Mouse (Mus musculus) testis, adult 2 months (tissue): ENCODE measurements around the gene Hsd11b1. TPM values are rescaled to one million over a fixed set of nuclear protein-coding genes. Genes with fewer than 3 reads are reported as not detected.

Experiments
- H3K27ac ChIP-seq: fragments of 200-500 bp; 2 replicates; pipeline ENCODE4 v1.5.1; 2012; ENCODE audit warnings: low read depth, low read length; ENCODE audit not compliant: control insufficient read depth, insufficient read depth
- H3K27me3 ChIP-seq: fragments of 200-500 bp; 2 replicates; pipeline ENCODE4 v1.6.1; 2012; ENCODE audit warnings: mild to moderate bottlenecking, low read length, moderate library complexity; ENCODE audit not compliant: control insufficient read depth, insufficient read depth
- H3K36me3 ChIP-seq: fragments of 200-500 bp; 2 replicates; pipeline ENCODE4 v1.6.1; 2012; ENCODE audit warnings: mild to moderate bottlenecking, low read length; ENCODE audit not compliant: control insufficient read depth, insufficient read depth
- H3K4me1 ChIP-seq: fragments of 200-500 bp; 2 replicates; pipeline ENCODE4 v1.6.1; 2012; ENCODE audit warnings: low read length; ENCODE audit not compliant: control insufficient read depth, insufficient read depth
- H3K4me3 ChIP-seq: fragments of 200-500 bp; 2 replicates; pipeline ENCODE4 v1.5.1; 2012; ENCODE audit warnings: low read depth, mild to moderate bottlenecking, low read length, moderate library complexity, mixed read lengths; ENCODE audit not compliant: control insufficient read depth
- CTCF ChIP-seq: fragments of 200-500 bp; IDR thresholded peaks from 2 replicates; pipeline ENCODE4 v1.5.1; 2012; ENCODE audit warnings: low read depth, mild to moderate bottlenecking, inconsistent platforms, low read length, moderate library complexity; ENCODE audit not compliant: control insufficient read depth, insufficient read depth, insufficient replicate concordance
- POLR2A ChIP-seq: fragments of 200-500 bp; IDR thresholded peaks from 2 replicates; pipeline ENCODE4 v1.6.1; 2012; ENCODE audit warnings: low read depth, mild to moderate bottlenecking, inconsistent platforms, low read length, moderate library complexity; ENCODE audit not compliant: control insufficient read depth
- polyA plus RNA-seq: library from polyadenylated mRNA; depleted of rRNA; stranded (reverse); fragments of >200 nt; gene quantifications from 2 replicates; pipeline ENCODE4 v1.2.3, GENCODE M21; 2012

The Hsd11b1 gene
- polyA plus RNA-seq, 1 experiment = 0.67 TPM

- no peaks in the 10 kb centered on the region for H3K27me3 ChIP-seq
- no peaks in the 10 kb centered on the region for H3K36me3 ChIP-seq
- no peak overlapping the region for H3K4me3 ChIP-seq
- H3K4me1 ChIP-seq = no peaks in the 10 kb centered on the region
- H3K27ac ChIP-seq = no peak overlapping the region
- TF ChIP-seq POLR2A (no peak), CTCF (no peak)
Observed at GRCm38 (mm10) chr1:193238426-193238825, 25.4 kb downstream of the Hsd11b1 start.

- Histone ChIP-seq H3K27me3 (no peaks in the 10 kb centered on the region), H3K27ac (no peak overlapping the region), H3K4me3 (no peak overlapping the region), H3K36me3 (no peaks in the 10 kb centered on the region), H3K4me1 (no peaks in the 10 kb centered on the region)
- TF ChIP-seq CTCF = no peak
- no peak for TF ChIP-seq POLR2A
Observed at GRCm38 (mm10) chr1:193234930-193235329, 28.9 kb downstream of the Hsd11b1 start.

GRCm38 (mm10) chr1:193234130-193234645 lies 29.7 kb downstream of the Hsd11b1 start:
- Histone ChIP-seq H3K27me3 (no peaks in the 10 kb centered on the region), H3K4me3 (no peak overlapping the region), H3K4me1 (no peaks in the 10 kb centered on the region), H3K36me3 (no peaks in the 10 kb centered on the region), H3K27ac (no peak overlapping the region)
- no peak for TF ChIP-seq CTCF
- TF ChIP-seq POLR2A = no peak

GRCm38 (mm10) chr1:193232732-193233131 lies 31.1 kb downstream of the Hsd11b1 start:
- Histone ChIP-seq H3K4me3 (no peak overlapping the region), H3K27me3 (no peaks in the 10 kb centered on the region), H3K36me3 (no peaks in the 10 kb centered on the region), H3K27ac (no peak overlapping the region), H3K4me1 (no peaks in the 10 kb centered on the region)
- TF ChIP-seq CTCF = no peak
- TF ChIP-seq POLR2A = no peak

GRCm38 (mm10) chr1:193230935-193231334 lies 32.9 kb downstream of the Hsd11b1 start:
- Histone ChIP-seq H3K36me3 (no peaks in the 10 kb centered on the region), H3K4me1 (no peaks in the 10 kb centered on the region), H3K4me3 (no peak overlapping the region), H3K27me3 (no peaks in the 10 kb centered on the region), H3K27ac (no peak overlapping the region)
- TF ChIP-seq POLR2A = no peak
- no peak for TF ChIP-seq CTCF

GRCm38 (mm10) chr1:193230531-193230930 lies 33.3 kb downstream of the Hsd11b1 start:
- Histone ChIP-seq H3K4me1 (no peaks in the 10 kb centered on the region), H3K36me3 (no peaks in the 10 kb centered on the region), H3K4me3 (no peak overlapping the region), H3K27me3 (no peaks in the 10 kb centered on the region), H3K27ac (no peak overlapping the region)
- no peak for TF ChIP-seq CTCF
- TF ChIP-seq POLR2A = no peak

- TF ChIP-seq POLR2A = no peak
- TF ChIP-seq CTCF = no peak
- Histone ChIP-seq H3K4me3 (no peak overlapping the region), H3K36me3 (no peaks in the 10 kb centered on the region), H3K27ac (no peak overlapping the region), H3K4me1 (no peaks in the 10 kb centered on the region), H3K27me3 (no peaks in the 10 kb centered on the region)
Observed at GRCm38 (mm10) chr1:193229570-193229969, 34.3 kb downstream of the Hsd11b1 start.

GRCm38 (mm10) chr1:193227537-193227936 lies 36.3 kb downstream of the Hsd11b1 start:
- TF ChIP-seq POLR2A = no peak
- TF ChIP-seq CTCF = no peak
- no peaks in the 10 kb centered on the region for H3K36me3 ChIP-seq
- H3K4me1 ChIP-seq = no peaks in the 10 kb centered on the region
- H3K27ac ChIP-seq = no peak overlapping the region
- H3K27me3 ChIP-seq = no peaks in the 10 kb centered on the region
- H3K4me3 ChIP-seq = no peak overlapping the region
